Mouse (Mus musculus): ENCODE measurements around the gene Osbpl9. TPM values are rescaled to one million over a fixed set of nuclear protein-coding genes. Genes with fewer than 3 reads are reported as not detected.

The Osbpl9 gene
- polyA plus RNA-seq, 1 experiment, result 63.0 TPM

- H3ac ChIP-seq (ENCODE audit: control insufficient read depth, insufficient read length), result no peak overlapping the region
- H3K79me2 ChIP-seq (ENCODE audit: control insufficient read depth, insufficient read depth), result peaks cover 95% of the 10 kb centered on the region
- no peaks in the 10 kb centered on the region for H3K36me3 ChIP-seq (ENCODE audit: control insufficient read depth, insufficient read depth)
- H3K4me3 ChIP-seq, result no peak overlapping the region
- peak overlapping the region; percentile 5 for H3K4me2 ChIP-seq (ENCODE audit: low read depth)
- no peak for TF ChIP-seq TCF12 (IDR thresholded peaks at IDR 0.05; ENCODE audit: insufficient read depth, poor library complexity, severe bottlenecking)
- no peak for TF ChIP-seq MYOD1 (IDR thresholded peaks at IDR 0.05; ENCODE audit: control insufficient read depth in 1 of 3, insufficient read length in 2 of 3, low read depth in 2 of 3)
- TF ChIP-seq POLR2AphosphoS2 (IDR thresholded peaks at IDR 0.05; ENCODE audit: insufficient read length, low read depth), result no peak
- TF ChIP-seq CEBPB (IDR thresholded peaks at IDR 0.05; ENCODE audit: insufficient read depth, poor library complexity, severe bottlenecking), result no peak
- TF ChIP-seq MAX (IDR thresholded peaks at IDR 0.05; ENCODE audit: low read depth), result no peak
- no peaks in the 10 kb centered on the region for H3K27me3 ChIP-seq (ENCODE audit: control insufficient read depth, insufficient read depth, insufficient read length)
These were observed 89.1 kb downstream of the Osbpl9 start for GRCm38 (mm10) chr4:109112915-109113505.

- Histone ChIP-seq H3ac (ENCODE audit: control insufficient read depth, insufficient read length) (no peak overlapping the region), H3K27me3 (ENCODE audit: control insufficient read depth, insufficient read depth, insufficient read length) (no peaks in the 10 kb centered on the region), H3K4me3 (no peak overlapping the region), H3K4me2 (ENCODE audit: low read depth) (no peak overlapping the region), H3K79me2 (ENCODE audit: control insufficient read depth, insufficient read depth) (peaks cover 91% of the 10 kb centered on the region), H3K36me3 (ENCODE audit: control insufficient read depth, insufficient read depth) (no peaks in the 10 kb centered on the region)
- TF ChIP-seq MYOG (IDR thresholded peaks at IDR 0.05; ENCODE audit: control insufficient read depth in 1 of 3, insufficient read depth in 1 of 3, insufficient read length in 2 of 3, low read depth in 2 of 3), result no peak
- TF ChIP-seq TCF12 (IDR thresholded peaks at IDR 0.05; ENCODE audit: insufficient read depth, poor library complexity, severe bottlenecking), result no peak
- TF ChIP-seq MYOD1 (IDR thresholded peaks at IDR 0.05; ENCODE audit: control insufficient read depth in 1 of 3, insufficient read length in 2 of 3, low read depth in 2 of 3), result no peak
- no peak for TF ChIP-seq CEBPB (IDR thresholded peaks at IDR 0.05; ENCODE audit: insufficient read depth, poor library complexity, severe bottlenecking)
These were observed 91.1 kb downstream of the Osbpl9 start for GRCm38 (mm10) chr4:109110978-109111377.

- H3K4me2 ChIP-seq (ENCODE audit: low read depth), result no peak overlapping the region
- no peak overlapping the region for H3K4me3 ChIP-seq
- peaks cover 79% of the 10 kb centered on the region for H3K79me2 ChIP-seq (ENCODE audit: control insufficient read depth, insufficient read depth)
- H3K36me3 ChIP-seq (ENCODE audit: control insufficient read depth, insufficient read depth), result no peaks in the 10 kb centered on the region
- no peaks in the 10 kb centered on the region for H3K27me3 ChIP-seq (ENCODE audit: control insufficient read depth, insufficient read depth, insufficient read length)
- TF ChIP-seq SRF (IDR thresholded peaks at IDR 0.05; ENCODE audit: control insufficient read depth, insufficient read length, low read depth) (no peak), MYOD1 (IDR thresholded peaks at IDR 0.05; ENCODE audit: control insufficient read depth in 1 of 3, insufficient read length in 2 of 3, low read depth in 2 of 3) (no peak), USF1 (IDR thresholded peaks at IDR 0.05; ENCODE audit: low read depth) (no peak), POLR2A (IDR thresholded peaks at IDR 0.05; ENCODE audit: insufficient read length, low read depth) (no peak), POLR2AphosphoS2 (IDR thresholded peaks at IDR 0.05; ENCODE audit: insufficient read length, low read depth) (no peak), MAX (IDR thresholded peaks at IDR 0.05; ENCODE audit: low read depth) (no peak), E2F4 (IDR thresholded peaks at IDR 0.05; ENCODE audit: insufficient read depth) (no peak), TCF3 (IDR thresholded peaks at IDR 0.05; ENCODE audit: insufficient read length, low read depth) (no peak), TCF12 (IDR thresholded peaks at IDR 0.05; ENCODE audit: insufficient read depth, poor library complexity, severe bottlenecking) (no peak), REST (IDR thresholded peaks at IDR 0.05; ENCODE audit: insufficient read depth, insufficient read length) (no peak), CEBPB (IDR thresholded peaks at IDR 0.05; ENCODE audit: insufficient read depth, poor library complexity, severe bottlenecking) (no peak), MYOG (IDR thresholded peaks at IDR 0.05; ENCODE audit: control insufficient read depth in 1 of 3, insufficient read depth in 1 of 3, insufficient read length in 2 of 3, low read depth in 2 of 3) (no peak)
- H3ac ChIP-seq (ENCODE audit: control insufficient read depth, insufficient read length), result no peak overlapping the region
These were observed 92.4 kb downstream of the Osbpl9 start for GRCm38 (mm10) chr4:109109686-109110085.

GRCm38 (mm10) chr4:109109012-109109411 is 93.1 kb downstream of the Osbpl9 start:
- Histone ChIP-seq H3K36me3 (ENCODE audit: control insufficient read depth, insufficient read depth) (no peaks in the 10 kb centered on the region), H3K79me2 (ENCODE audit: control insufficient read depth, insufficient read depth) (peaks cover 79% of the 10 kb centered on the region), H3ac (ENCODE audit: control insufficient read depth, insufficient read length) (no peak overlapping the region), H3K4me2 (ENCODE audit: low read depth) (no peak overlapping the region), H3K27me3 (ENCODE audit: control insufficient read depth, insufficient read depth, insufficient read length) (no peaks in the 10 kb centered on the region), H3K4me3 (no peak overlapping the region)
- no peak for TF ChIP-seq SRF (IDR thresholded peaks at IDR 0.05; ENCODE audit: control insufficient read depth, insufficient read length, low read depth)
- TF ChIP-seq MAX (IDR thresholded peaks at IDR 0.05; ENCODE audit: low read depth), result no peak
- no peak for TF ChIP-seq CEBPB (IDR thresholded peaks at IDR 0.05; ENCODE audit: insufficient read depth, poor library complexity, severe bottlenecking)
- TF ChIP-seq TCF12 (IDR thresholded peaks at IDR 0.05; ENCODE audit: insufficient read depth, poor library complexity, severe bottlenecking), result no peak
- no peak for TF ChIP-seq USF1 (IDR thresholded peaks at IDR 0.05; ENCODE audit: low read depth)
- TF ChIP-seq MYOD1 (IDR thresholded peaks at IDR 0.05; ENCODE audit: control insufficient read depth in 1 of 3, insufficient read length in 2 of 3, low read depth in 2 of 3), result no peak
- TF ChIP-seq POLR2AphosphoS2 (IDR thresholded peaks at IDR 0.05; ENCODE audit: insufficient read length, low read depth), result no peak
- no peak for TF ChIP-seq MYOG (IDR thresholded peaks at IDR 0.05; ENCODE audit: control insufficient read depth in 1 of 3, insufficient read depth in 1 of 3, insufficient read length in 2 of 3, low read depth in 2 of 3)
- TF ChIP-seq POLR2A (IDR thresholded peaks at IDR 0.05; ENCODE audit: insufficient read length, low read depth), result no peak
- no peak for TF ChIP-seq E2F4 (IDR thresholded peaks at IDR 0.05; ENCODE audit: insufficient read depth)
- TF ChIP-seq TCF3 (IDR thresholded peaks at IDR 0.05; ENCODE audit: insufficient read length, low read depth), result no peak
- no peak for TF ChIP-seq REST (IDR thresholded peaks at IDR 0.05; ENCODE audit: insufficient read depth, insufficient read length)

- TF ChIP-seq E2F4 (IDR thresholded peaks at IDR 0.05; ENCODE audit: insufficient read depth) (no peak), MYOD1 (IDR thresholded peaks at IDR 0.05; ENCODE audit: control insufficient read depth in 1 of 3, insufficient read length in 2 of 3, low read depth in 2 of 3) (no peak), SRF (IDR thresholded peaks at IDR 0.05; ENCODE audit: control insufficient read depth, insufficient read length, low read depth) (no peak), REST (IDR thresholded peaks at IDR 0.05; ENCODE audit: insufficient read depth, insufficient read length) (no peak), TCF3 (IDR thresholded peaks at IDR 0.05; ENCODE audit: insufficient read length, low read depth) (no peak), CEBPB (IDR thresholded peaks at IDR 0.05; ENCODE audit: insufficient read depth, poor library complexity, severe bottlenecking) (no peak), MAX (IDR thresholded peaks at IDR 0.05; ENCODE audit: low read depth) (no peak), POLR2AphosphoS2 (IDR thresholded peaks at IDR 0.05; ENCODE audit: insufficient read length, low read depth) (no peak), MYOG (IDR thresholded peaks at IDR 0.05; ENCODE audit: control insufficient read depth in 1 of 3, insufficient read depth in 1 of 3, insufficient read length in 2 of 3, low read depth in 2 of 3) (no peak), TCF12 (IDR thresholded peaks at IDR 0.05; ENCODE audit: insufficient read depth, poor library complexity, severe bottlenecking) (no peak), POLR2A (IDR thresholded peaks at IDR 0.05; ENCODE audit: insufficient read length, low read depth) (no peak), USF1 (IDR thresholded peaks at IDR 0.05; ENCODE audit: low read depth) (no peak)
- no peak overlapping the region for H3ac ChIP-seq (ENCODE audit: control insufficient read depth, insufficient read length)
- H3K4me2 ChIP-seq (ENCODE audit: low read depth), result no peak overlapping the region
- H3K27me3 ChIP-seq (ENCODE audit: control insufficient read depth, insufficient read depth, insufficient read length), result no peaks in the 10 kb centered on the region
- H3K4me3 ChIP-seq, result no peak overlapping the region
- peaks cover under 1% of the 10 kb centered on the region for H3K36me3 ChIP-seq (ENCODE audit: control insufficient read depth, insufficient read depth)
- H3K79me2 ChIP-seq (ENCODE audit: control insufficient read depth, insufficient read depth), result peaks cover 56% of the 10 kb centered on the region
These were observed 95.5 kb downstream of the Osbpl9 start for GRCm38 (mm10) chr4:109106594-109106993.
